Mouse (Mus musculus): ENCODE data around the gene Efl1.
"Not testable (repeated sequence)": the region's sequence is repeated elsewhere in the genome, so short reads cannot be mapped to it uniquely, and the experiment has no call there.

The Efl1 gene

DNA sequence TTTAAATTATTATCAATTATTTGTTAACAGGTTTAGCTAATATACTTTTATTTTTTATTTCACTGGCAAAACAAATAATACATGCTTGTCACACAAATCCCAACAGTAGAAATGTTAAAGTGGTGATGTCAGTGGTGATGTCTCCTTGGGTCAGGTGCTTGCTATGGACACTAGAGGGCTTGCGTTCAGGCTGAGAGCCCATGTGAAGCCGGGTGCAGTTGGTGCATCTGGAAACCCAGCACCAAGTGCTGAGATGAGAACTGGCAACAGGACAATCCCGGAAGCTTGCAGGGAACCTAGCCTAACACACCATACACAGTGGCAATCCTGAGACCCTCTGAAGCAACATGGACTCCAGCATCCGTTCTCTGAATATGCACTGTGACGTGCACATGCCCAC, 70.9 kb downstream of the Efl1 start:
- DNase-seq (ENCODE audit: extremely low read depth, low read depth, low spot score): no peak

DNA sequence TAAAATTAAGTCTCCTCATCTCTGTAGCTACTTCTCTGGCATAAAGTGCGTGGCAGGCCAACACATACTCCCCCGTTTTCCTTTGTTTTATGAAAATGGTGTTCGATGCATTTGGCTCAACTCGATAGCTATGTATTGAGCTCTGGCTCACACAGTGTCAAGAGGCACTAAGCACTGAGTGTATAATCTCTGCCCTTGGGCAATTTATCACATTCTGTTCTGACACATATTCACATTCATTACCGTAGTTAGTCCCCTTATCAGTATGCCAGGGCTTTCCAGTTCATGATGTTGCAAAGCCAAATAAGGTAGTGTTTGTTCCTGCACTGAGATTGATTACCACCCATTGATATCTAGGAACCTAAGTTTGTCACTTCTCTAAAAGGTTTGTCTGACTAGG, 71.3 kb downstream of the Efl1 start:
- DNase-seq (ENCODE audit: extremely low read depth, low read depth, low spot score): no peak

DNA sequence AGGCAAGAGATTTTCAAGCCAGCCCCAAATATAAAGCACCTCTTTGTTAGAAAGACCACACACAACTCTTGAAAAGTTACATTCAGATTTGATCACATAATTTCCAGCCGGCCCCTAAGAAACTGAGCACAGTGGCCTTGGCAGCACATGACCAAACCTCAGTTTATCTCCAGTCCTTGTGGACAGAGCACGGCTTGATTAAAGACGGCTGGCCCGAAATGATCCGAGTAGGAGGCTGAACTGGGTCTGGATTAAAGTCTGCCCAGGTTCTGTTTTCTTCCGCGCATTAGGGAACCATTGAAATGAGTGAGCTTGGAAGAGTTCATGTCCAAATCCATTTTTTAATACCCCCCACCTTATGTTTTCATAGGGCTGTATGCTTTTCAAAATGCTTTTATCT, 72.1 kb downstream of the Efl1 start:
- no peak for DNase-seq (ENCODE audit: extremely low read depth, low read depth, low spot score)

DNA sequence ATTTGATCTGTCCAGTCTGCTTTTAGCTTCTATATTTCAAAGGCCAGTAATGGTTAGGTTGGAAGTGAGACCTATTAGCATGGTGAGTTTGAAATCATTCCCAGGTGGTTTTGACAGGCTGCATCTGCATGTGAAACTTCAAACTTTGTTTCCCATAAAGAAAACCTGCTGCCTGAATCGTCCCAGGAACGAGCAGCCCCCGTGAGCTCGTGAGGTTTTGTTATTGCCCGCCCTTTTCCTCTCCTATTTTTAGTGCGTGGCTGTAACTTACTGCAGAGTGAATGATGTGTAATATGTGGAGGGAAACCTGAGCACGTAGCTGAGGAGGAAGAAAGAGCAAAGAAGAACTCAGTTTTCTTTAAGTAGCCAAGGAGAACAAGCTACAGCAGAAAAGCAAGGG, 72.5 kb downstream of the Efl1 start:
- no peak for DNase-seq (ENCODE audit: extremely low read depth, low read depth, low spot score)

DNA sequence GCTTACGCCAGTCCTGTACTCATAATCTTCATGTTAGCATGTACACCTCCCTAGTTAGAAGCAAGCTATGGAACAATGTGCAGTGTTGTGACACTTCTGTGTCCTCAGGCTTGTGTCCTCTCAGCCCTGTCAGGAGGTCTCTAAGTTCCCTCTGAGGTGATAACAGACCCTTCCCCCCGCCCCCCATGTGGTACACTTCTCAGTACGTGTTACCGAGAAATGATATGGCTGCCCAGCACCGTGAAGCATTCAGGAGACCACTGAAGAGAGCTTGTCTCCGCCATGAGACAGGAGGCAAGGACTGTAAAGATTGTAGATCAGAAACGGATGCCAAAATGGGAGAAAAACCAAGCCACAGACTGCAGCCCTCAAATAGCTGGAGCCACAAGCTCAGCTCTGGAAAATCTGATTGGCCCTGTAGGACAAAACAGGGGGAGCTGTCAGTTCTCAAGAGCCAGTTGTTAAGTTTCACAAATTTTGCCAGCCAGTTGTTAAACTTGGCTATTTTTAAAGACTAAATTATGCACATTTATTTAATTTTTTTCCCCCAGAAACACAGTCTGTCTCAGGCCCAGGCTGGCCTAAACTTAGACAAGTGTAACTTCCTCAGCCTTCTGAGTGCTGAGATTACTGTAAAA, 74.2 kb downstream of the Efl1 start:
- no peak for DNase-seq (ENCODE audit: extremely low read depth, low read depth, low spot score)

DNA sequence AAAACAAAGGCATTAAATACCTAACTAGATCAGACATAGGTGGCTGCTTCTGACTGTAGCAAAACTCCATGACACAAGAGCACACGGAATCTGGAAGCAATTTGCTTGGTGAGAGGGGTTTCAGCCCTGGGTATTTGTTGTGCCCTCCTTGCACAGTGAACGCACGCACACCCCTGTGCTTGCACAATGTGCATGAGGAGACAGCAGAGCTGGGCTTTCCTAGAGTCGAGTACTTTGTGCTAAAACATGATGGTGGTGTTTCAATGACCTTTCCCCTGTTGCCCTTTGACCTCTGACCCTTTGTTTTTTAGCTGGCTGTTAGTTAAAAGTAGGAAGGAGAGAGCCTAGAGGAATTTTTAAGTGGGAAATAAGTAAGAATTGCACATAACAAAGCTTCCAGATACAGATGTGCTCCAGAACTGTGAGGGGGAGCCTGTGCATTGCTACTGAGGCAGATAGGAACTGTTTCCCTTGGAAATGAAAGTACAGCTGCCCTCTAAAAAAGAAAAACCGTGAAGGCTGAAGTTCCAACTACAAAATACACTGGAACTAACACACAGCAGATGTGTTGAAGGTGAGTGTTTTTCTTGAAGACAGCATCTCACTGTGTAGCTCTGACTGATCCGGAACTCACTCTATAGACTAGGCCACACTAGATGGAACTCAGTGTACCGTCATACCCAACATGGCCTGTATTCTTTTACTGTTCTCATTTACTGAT, 74.9 kb downstream of the Efl1 start:
- no peak for DNase-seq (ENCODE audit: extremely low read depth, low read depth, low spot score)

DNA sequence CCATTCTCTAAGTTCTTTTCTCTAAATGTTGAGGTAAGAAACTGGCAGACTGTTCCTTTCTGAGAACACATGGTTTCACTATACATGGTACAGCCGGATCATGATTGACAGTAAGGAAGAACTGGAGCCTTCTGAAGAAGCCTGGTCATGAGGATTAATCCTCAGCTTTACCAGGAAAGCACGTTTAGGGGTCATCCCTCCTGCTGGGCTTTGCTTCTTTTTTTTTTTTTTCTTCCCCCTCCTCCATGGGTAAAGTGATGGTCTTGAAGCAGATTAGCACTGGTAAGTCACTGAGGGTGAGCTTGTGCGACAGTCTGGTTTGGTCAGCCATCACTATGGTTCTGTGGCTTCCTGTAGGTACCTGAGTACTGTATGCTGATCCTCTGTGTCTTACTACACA, 76.1 kb downstream of the Efl1 start:
- DNase-seq (ENCODE audit: extremely low read depth, low read depth, low spot score): no peak

DNA sequence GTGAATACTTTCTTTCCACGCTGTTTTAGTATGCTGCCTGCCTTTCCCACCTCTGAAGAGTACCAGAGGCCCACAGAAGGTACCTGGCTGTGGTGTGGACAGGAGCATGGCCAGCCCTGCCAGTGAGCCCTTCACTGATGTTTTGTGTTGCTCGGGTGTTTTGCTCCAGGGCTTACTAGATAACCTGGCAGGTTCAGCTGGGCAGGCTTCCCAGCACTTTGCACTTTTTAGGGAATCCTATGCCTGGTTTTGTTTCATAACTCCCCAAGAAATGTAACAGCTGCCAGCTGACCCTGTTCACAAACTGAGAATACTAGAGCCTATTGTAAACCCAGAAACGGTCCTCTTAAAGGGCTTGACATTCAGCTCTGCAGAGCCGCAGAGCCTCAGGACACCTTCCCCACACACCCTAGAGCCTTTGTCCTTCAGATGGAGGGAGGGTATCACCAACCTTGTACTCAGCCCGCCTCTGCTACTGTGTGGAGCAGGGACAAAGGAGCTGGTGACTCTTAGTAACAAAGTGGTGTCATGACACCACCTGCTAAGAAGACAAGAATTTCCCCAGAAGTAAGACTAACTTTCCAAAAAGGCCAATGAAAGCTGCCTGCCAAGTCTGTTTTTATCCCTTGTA, 76.7 kb downstream of the Efl1 start:
- DNase-seq (ENCODE audit: extremely low read depth, low read depth, low spot score): no peak

DNA sequence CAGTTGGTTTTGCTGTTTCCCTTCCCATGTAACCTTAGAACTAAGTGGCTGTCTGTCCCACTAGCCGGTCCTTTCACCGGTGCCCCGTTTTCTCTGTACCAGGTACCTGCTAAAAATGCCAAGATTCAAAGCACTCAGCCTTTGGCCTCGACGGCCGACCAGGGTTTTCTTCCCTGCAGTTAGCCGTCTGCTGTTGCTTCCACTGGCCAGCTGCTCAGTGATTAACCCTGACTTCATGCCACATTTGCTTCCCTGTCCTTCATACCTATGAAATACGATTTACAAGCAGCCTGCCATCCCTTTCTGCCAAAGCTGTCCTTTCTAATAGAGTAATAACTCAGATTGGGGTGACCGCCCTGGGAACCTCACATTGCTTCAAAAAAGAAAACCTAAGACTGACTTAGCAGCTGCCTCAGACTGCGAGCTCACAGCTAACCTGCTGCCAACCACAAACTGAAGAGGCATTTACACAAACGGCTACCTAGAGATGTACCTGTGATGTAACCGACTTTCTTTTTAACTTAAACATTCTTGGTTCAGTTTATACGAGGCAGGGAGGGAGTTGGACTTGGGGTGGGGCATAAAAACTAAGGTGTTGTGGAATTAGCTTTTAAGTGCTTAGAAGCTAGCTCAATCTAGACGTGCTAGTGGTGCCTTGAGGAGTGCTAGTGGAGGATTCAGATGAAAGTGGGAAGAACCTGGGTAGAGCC, 77.5 kb downstream of the Efl1 start:
- DNase-seq (ENCODE audit: extremely low read depth, low read depth, low spot score): no peak

DNA sequence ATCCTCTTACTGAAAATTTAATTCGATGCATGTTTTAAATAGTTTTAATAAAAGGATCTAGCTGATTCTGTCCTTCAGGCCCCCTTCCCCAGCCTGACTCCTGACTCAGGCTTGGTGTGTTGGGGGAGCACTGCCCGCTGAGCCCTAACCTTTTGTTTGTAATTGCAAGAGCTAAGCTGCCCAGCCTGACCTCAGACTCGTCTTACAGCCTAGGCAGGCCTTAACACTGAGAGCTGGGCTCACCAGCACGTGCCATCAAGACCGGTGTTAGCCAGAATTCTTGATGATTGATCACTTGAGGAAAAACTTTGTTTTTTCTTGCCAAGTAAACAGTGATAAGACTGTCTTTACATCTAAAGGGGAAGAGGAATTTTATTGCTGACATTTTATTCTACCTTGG, 78.7 kb downstream of the Efl1 start:
- no peak for DNase-seq (ENCODE audit: extremely low read depth, low read depth, low spot score)

DNA sequence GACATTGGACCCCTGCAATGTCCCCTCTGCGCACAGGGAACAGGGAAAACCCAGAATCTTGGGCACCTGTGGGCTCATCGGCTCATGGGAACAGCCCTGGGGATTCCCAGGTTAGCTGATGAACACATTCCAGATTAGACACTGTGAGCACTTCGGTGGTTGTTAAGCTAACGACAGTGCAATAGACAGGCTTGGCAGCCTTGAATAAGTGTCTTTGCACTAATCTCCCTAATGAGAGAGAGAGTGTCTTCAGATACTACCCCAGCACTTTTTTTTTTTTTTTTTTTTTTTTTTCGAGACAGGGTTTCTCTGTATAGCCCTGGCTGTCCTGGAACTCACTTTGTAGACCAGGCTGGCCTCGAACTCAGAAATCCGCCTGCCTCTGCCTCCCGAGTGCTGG, 80.6 kb downstream of the Efl1 start:
- not testable (repeated sequence) for DNase-seq (ENCODE audit: extremely low read depth, low read depth, low spot score)

DNA sequence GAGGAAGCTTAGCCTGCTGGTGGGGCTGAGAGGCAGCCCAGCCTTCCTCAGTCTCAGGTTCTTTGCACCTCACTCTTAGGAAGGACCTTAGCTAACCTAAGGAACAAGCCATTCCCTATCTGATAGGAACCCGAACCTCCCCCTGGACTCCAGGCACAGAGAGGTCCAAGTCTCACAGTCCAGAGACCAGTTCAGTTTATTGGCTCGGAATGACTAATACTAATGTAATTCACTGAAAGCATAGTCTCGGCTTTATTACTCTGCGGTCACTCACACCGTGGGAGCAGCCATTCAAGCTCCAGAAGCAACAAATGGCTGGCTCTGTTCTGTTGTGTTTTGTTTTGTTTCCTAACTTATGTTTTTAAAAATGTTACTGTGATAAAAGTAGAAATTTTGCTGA, 84.7 kb downstream of the Efl1 start:
- no peak for DNase-seq (ENCODE audit: extremely low read depth, low read depth, low spot score)

DNA sequence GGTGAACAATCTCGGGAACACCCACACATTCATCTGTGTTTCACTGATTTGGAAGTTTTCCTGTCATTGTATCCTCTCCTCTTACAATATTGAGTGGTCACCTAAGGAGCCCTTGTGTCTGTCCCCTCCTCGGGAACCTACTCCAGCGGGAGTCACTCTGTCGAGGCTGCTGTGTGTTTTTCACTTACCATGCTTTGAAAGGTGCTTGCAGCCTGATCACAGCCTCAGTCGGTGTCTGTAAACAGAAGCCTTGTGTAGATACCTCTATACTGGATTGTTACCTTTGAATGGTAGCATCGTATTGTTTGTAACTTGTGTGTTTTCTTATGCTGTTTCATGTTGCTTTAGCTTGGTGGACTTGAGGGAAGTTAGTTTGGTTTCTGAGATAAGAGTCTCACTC, 85.6 kb downstream of the Efl1 start:
- DNase-seq (ENCODE audit: extremely low read depth, low read depth, low spot score): no peak

DNA sequence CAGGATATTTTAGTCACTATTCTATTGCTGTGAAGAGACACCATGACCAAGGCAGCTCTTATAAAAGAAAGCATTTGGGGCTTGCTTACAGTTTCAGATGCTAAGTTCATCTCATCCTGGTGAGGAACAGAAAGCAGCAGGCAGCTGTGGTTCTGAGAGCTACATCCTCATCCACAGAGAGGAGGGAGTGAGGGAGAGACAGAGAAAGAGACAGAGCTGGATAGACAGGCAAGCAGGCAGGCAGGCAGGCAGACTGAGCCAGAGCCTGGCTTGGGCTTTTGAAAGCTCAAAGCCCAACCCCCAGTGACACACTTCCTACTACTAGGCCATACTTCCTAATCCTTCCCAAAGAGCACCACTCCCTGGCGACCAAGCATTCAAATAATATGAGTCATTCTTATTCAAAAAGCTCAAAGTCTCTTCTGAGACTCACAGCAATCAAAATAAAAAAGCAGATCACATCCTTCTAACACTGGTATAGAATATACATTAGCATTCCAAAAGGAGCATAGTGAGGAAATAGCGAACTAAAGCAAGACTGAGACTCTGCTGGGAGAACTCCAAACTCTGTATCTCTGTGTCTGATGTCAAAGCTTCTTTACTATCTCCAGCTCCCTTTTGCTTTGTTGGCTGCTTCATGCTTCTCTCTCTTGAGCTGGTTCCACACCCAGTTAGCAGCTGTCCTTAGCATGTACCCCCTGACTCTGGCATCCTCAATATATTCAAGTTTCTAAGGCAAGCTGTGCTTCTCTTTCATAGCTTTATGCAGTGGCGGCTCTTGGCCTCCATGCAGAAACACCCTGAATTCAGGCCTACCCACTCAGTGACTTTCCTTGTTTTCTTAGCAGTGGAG, 86.6 kb downstream of the Efl1 start:
- no peak for DNase-seq (ENCODE audit: extremely low read depth, low read depth, low spot score)

DNA sequence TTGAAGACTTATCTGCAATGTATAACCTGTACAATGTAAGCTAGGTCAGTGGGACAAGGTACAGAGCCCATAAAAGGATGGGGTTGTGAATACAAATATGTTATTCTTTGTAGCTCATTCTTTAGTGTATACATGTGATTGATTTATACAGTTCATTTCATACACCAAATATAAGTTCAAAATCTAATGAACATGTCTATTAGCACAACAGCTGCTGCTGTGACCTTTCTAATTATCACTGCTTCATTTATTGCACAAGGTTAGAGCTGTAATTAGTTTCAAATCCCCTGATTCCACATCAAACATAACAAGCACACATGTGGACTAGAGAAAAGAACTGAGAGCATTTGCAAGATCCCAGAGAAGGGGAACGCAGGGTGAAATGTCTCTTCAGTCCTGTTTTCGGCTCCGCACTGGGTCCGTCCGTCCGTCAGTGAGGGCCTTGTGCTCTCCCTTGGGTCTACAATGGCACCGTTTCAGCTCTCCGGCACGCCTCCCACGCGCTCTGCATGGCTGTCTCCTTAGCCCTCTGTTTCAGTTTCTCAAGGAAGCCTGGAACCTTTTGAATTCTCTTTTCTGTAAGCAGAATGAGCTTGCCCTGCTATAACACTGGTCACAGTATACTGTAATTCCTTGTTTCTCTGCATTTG, 94.8 kb downstream of the Efl1 start:
- no peak for DNase-seq (ENCODE audit: extremely low read depth, low read depth, low spot score)

DNA sequence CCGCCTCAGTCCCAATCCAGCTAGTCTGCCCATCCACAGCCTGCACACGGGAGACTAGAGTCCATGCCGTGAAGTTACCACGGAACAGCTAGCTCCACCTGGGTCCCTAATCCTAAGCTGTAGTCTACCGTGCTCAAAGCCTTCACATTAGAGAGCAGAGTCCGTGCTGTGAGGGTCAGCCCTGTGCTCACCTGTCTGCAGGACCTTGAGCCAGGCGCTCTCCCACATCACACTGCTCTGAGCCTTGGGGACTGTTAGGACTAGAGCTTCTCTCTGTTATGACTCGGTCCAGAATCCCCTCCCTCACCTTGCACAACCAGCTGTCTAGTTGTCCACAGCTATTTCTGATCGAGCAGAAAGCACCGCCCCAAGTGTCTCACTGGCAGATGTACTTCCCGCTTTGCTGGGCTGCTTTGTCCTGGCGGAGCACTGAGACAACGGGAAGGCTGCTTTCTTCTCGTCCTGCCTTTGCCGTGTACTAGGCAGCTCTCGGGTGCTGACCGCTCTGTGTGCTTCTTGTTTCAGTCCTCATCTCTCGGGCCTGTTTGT, 95.8 kb downstream of the Efl1 start:
- no peak for DNase-seq (ENCODE audit: extremely low read depth, low read depth, low spot score)

DNA sequence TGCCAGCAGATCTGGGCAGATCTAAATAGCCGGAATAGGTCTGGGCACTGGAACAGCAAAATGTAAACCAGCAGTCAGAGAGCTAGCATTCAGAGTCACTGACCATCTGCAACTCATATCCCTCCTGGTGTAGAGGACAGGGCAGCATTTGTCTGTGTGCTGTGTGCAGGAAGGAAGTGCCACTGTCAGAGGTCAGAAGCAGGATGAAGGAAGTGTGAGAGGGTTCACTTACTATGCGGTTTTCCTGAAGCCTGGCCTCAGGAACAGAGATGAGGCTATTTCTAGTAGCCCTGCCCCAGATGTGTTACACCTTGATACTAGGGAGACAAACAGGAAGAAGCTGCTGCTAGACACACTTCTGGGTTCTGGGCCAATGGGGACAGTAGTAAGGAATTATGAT, 100.4 kb downstream of the Efl1 start:
- DNase-seq (ENCODE audit: extremely low read depth, low read depth, low spot score): no peak

DNA sequence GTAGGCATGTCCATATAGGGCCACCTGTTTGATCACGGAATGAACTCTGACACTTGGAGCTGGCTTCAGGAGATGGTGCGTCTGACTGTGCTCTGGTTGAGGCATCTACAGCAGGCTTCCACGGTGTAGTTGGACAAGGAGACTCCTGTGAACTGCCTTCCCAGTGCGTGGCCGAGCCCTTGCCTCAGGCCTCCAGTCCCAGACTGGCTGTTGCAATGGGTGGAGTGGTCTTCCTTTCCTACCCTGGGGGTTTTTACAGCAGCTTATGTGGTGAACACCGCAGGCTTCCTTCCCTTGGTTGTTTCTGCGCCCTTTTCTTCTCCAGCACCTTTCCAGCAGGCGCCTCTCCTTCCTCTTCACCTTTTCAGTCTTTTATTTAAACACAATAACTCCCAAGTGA, 100.8 kb downstream of the Efl1 start:
- no peak for DNase-seq (ENCODE audit: extremely low read depth, low read depth, low spot score)

DNA sequence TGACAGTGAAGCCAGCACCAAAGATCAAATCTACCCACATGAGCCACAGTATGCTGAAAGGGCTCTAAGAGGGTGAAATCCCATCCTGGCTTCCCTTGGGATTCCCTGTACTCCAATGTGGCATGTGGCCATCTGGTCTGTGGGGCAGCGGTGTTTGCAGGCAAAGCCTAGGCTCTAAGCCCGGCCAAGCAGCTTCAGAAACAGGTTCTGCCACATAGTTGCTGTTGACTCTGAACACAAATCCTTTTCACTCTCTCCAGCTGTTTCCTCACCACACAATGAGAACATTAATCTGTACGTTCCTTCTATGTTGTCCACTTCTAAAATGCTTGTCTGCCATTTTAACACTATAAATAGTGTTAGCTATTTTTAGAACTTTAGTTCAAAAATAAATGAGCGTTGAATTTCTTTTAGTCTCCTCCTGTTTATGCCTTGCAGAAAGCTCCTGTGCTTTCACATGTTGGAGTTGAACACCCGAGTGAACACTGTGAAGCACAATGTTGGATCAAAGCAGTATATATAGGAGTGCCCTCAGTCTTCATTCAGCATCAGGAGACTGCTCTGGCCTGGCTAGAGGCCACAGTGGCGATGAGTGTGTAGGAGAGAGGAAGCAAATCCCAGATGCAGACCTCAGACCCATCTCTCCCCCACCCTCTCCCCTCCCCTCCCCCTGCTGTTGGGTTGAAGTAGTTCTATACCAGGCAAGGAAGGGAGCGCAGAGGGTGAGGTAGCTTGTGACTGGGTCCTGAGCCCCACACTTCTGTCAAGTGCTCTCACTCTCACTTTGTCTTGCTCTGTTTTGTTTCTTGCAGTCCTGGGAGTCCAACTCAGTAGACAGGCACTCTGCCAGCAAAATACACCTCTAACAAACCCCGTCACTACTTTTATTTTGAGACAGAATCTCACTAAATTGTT, 104.0 kb downstream of the Efl1 start:
- DNase-seq (ENCODE audit: extremely low read depth, low read depth, low spot score): peak; percentile 89

Measured in fat pad, adult 2 months (tissue).